Mouse (Mus musculus): ENCODE data around the gene Pacsin2.
"Not testable (repeated sequence)": the region's sequence is repeated elsewhere in the genome, so short reads cannot be mapped to it uniquely, and the experiment has no call there.

Gene Pacsin2

GRCm38 (mm10) chr15:83419562-83419961 lies 44.8 kb downstream of the Pacsin2 start:
- no peak for DNase-seq

DNA sequence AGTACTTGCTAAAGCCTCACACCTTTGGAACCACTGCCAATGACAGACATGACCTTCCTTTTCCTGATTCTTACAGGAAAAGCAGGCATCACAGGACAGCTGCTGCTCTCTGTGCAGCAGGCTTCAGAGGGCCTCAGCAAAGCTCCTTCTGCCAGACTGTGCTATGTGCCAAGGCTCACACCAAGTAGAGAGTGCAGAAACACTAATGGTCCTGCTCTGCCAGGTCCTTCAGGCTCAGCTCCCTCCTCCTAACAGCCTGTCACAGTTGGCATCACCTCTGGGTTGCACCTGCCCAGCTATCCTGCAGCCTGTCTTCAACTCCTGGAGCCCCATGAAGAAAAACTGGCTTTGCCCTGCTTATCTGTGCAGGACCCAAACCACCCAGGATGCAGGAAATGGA lies 45.7 kb downstream of the Pacsin2 start:
- no peak for DNase-seq

DNA sequence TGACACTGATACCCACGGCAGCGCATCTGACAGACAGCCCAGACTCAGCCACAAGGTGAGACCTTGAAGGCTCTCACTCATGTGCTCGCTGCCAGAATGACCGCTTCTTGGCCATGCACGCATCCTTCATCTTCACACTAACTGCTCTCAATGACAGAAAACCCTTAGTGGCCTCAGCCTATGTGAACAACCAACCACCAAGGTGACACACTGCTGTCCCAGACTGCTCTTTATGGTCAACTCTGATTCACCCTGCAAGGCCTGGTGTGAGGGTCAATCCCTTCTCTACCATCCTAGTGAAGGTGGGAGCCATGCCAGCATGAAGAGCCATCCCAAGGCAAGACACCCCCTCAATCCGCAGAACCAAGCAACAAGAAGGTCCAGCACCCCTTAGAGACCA lies 46.5 kb downstream of the Pacsin2 start:
- no peak for DNase-seq

DNA sequence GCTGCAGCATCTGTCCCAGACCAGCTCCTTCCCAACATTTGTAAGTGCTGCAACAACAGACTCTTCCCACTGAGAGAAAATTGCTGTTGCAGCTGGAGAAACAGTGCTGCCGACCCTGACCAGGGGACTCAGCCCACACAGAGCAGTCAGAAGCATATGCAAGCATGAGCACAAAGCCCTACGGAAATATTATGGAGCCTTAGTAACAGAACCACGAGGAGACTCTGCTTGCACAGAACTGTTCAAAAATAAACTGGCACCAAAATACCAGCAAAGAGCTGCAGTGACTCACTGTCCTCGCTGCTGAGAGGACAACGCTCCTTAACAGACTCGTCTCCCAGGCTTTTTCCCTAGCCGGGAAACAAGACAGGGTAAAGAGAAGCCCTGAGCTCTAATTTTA lies 47.0 kb downstream of the Pacsin2 start:
- DNase-seq, result no peak

GRCm38 (mm10) chr15:83415391-83415790 lies 49.0 kb downstream of the Pacsin2 start:
- no peak for DNase-seq

- DNase-seq, result no peak
Measured at GRCm38 (mm10) chr15:83411616-83412015, 52.8 kb downstream of the Pacsin2 start.

GRCm38 (mm10) chr15:83410735-83411134 lies 53.7 kb downstream of the Pacsin2 start:
- no peak for DNase-seq

DNA sequence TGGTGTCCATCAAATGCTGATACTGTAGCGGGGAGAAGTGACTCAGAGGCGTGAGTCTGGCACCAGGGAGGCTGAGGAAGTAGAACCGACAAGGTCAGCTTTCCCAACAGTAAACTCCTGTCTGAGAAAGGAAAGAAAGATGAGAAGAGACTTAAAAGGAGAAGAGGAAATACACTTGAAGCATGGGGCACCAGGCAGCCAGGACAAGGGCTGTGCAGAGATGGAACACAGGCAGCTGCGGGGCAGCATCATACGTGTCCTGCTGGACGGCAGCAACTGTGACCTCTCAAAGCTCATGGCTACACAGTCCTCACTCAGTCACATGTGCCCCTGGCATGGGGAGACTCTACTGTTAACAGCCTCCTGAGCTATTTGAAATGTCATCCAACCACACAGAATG lies 54.1 kb downstream of the Pacsin2 start:
- no peak for DNase-seq

GRCm38 (mm10) chr15:83408692-83409442 lies 55.5 kb downstream of the Pacsin2 start:
- DNase-seq, result no peak

GRCm38 (mm10) chr15:83408216-83408615 lies 56.2 kb downstream of the Pacsin2 start:
- DNase-seq, result no peak

- DNase-seq, result no peak
Measured at GRCm38 (mm10) chr15:83407502-83407901, 56.9 kb downstream of the Pacsin2 start.

DNA sequence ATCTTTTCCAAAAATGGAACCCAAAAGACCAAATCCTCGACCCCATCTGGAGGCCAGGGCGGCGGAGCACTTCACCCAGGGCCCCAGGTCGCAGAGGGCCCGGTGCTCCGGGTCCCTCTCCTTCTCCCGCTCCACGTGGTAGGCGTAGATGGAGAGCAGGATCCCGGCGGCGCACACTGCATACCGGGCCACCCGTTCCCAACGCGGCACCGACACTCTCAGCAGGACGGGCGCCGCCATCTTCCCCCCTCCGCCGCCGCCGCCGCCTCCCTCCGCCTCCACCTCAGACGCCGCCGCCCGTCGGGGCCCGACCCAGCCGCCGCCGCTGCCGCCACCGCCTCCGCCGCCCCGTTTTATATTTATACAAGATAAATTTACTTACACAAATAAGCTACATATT lies 58.5 kb downstream of the Pacsin2 start:
- not testable (repeated sequence) for DNase-seq

DNA sequence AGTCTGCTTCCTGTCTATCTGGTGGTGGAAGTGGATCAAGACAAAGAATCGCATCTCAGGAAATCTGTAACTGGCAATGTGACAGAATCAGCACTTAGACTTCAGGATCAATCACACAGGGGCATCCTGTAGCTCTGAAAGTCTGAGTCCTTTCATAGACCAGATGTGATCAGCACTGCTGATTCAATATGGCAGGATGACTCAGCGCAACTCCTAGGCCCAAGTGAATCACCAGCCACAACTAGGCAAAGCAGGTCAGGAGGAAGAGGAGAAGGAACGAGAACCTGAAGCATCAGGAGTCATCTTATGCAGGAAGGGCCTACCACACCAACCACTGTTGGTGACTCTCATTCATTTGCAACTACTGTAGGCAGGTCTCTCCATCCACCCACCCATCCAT lies 60.4 kb downstream of the Pacsin2 start:
- no peak for DNase-seq

GRCm38 (mm10) chr15:83403016-83403415 lies 61.4 kb downstream of the Pacsin2 start:
- no peak for DNase-seq

DNA sequence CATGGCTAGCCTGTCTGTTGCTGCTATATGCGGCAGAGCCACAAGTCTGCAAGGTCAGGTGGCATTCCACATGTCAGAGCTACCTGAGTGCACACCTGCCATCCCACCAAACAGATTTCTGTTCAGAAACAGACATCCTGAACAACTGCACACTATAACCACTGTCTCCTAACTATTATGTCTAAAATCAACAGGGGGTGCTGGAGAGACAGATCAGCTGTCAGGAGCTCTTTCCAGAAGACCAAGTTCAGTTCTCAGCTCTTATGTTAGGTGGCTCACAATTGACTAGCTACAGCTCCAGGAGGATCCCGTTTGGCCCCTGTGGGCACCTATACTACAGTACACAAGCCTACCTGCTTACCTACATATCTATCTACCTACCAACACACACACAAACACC lies 71.7 kb downstream of the Pacsin2 start:
- DNase-seq, result no peak

GRCm38 (mm10) chr15:83387911-83388310 lies 76.5 kb downstream of the Pacsin2 start:
- no peak for DNase-seq

DNA sequence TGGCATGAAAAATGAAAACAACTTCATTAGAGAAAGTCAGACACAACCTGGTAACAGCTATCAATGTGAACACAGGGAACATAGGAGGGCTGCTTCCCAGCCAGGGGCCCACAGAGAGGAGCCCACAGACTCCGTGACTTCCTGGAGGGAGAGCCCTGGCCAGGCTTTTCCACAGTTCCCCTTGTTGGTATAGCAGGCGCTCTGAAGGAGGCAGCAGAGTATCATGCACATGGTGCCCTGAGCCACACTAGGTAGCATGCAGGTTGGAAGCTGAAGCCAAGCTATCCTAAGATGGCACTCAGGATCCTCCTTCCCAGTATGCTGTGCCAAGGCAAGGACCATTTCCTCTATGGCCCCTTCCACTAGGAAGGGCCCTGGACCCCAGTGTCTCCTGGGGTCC lies 80.8 kb downstream of the Pacsin2 start:
- no peak for DNase-seq

- no peak for DNase-seq
Measured at GRCm38 (mm10) chr15:83383136-83383535, 81.3 kb downstream of the Pacsin2 start.

GRCm38 (mm10) chr15:83382467-83382866 lies 81.9 kb downstream of the Pacsin2 start:
- DNase-seq, result no peak

DNA sequence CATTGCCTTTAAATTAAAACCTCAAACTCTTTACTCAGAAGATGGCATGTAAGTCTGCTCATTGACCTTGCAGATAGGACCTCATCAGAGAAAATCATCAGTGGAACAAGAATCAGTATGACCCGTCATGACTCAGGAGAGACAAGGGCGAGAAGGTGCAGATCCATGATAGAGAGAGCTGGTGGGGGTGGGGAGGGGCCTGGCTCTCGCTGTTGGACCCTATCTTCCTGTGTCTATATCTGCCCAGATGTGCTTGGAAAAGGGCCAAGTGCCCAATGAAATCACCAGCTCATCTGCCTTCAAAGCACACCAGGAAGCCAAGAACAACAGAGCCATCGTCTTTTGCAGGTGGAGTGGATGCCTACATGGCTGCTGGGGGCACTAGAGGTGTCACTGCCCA lies 87.3 kb downstream of the Pacsin2 start:
- no peak for DNase-seq

GRCm38 (mm10) chr15:83375136-83375535 lies 89.3 kb downstream of the Pacsin2 start:
- DNase-seq, result peak; percentile 11

DNA sequence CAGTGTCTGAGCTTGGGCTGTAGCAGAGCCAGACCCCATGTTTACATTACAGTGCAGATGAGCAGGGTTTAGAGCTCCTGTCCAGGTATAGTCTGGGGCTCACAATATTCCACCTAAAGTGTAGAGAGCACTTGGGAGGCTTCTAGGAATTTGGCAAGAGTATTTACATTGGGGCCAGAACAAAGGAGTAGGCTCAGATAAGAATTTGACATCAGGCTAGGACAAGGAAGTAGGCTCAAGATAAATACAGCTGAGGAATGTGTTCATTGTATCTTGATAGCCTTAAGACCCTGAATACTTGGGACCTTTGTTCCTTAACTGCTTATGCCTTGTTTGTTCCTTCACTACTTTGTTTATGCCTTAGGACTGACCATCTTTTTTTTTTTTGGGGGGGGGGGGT lies 90.3 kb downstream of the Pacsin2 start:
- no peak for DNase-seq

GRCm38 (mm10) chr15:83368702-83369101 lies 95.7 kb downstream of the Pacsin2 start:
- DNase-seq, result not testable (repeated sequence)

DNA sequence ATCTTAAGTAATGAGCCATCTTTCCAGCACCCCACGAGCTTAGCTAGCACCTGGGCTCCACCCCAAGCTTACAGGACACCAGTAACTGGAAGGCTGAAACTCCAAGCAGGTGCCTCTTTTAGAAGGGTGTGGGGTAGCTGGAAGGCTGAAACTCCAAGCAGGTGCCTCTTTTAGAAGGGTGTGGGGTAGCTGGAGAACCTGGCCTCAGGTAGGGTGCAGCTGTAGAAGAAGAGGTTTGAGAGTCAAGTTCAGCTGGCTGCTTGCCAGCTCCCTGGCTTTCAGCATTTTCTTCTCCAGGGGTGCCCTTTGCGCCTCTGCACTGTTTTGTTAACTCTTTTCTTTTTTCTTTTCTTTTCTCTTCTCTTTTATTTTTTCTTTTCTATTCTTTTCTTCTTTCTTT lies 96.1 kb downstream of the Pacsin2 start:
- no peak for DNase-seq

DNA sequence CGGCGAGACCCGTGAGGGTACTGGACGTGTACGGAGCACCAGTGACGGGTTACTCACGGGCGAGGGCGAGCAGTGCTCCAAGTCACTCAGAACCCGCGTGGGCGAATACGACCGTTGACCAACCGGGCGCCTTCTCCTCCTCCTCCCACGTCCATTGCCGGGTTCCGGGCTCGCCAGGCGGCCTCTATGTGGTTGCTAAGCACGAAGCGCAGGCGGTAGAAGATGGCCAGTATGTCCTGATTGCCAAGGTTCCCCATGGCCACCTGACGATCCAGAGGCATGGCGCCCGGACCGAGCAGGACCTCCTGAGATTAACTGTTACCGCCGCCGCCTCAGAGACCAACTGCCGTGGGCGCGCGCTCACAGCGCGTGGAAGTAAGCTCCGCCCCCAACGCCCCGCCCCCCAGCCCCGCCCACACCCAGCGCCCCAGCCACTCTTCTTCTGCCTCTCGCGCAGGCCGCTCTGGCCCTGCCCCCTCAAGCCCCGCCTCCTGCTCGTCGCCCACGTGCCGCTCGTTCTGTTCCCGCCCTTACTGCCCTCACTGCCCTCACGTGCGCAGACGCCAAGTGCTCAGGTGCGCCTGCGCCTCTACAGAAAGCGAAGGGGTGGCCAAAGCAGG lies 97.4 kb downstream of the Pacsin2 start:
- DNase-seq, result peak; percentile 62
